Mouse (Mus musculus) granulocyte monocyte progenitor cell, adult 5-6 weeks (primary cell): ENCODE results near the gene Usp39. TPM values are rescaled to one million over a fixed set of nuclear protein-coding genes. Genes with fewer than 3 reads are reported as not detected.

Source experiments
- ATAC-seq: replicated peaks from 2 replicates; pipeline ENCODE4 v1.8.0; 2016; ENCODE audit warnings: mild to moderate bottlenecking, moderate TSS enrichment, inconsistent platforms; ENCODE audit not compliant: poor library complexity, severe bottlenecking
- total RNA-seq, 2 experiments: library from RNA; stranded (forward) in 1 of 2; stranded (reverse) in 1 of 2; fragments of 200-712, 200-1000 nt in 1 of 2; fragments of >200 nt in 1 of 2; fragmentation: Nextera tagmentation in 1 of 2; gene quantifications; 2 replicates each; pipeline ENCODE4 v1.2.3; 2014 to 2017

The Usp39 gene
- total RNA-seq, 2 experiments from 2014 or later: 71.8 to 104 TPM

GRCm38 (mm10) chr6:72315384-72315783 is 29.6 kb downstream of the Usp39 start:
- ATAC-seq: no peak

- ATAC-seq: no peak
These were observed 31.7 kb downstream of the Usp39 start for GRCm38 (mm10) chr6:72313124-72313867.

- no peak for ATAC-seq
These were observed 32.8 kb downstream of the Usp39 start for GRCm38 (mm10) chr6:72312198-72312597.

GRCm38 (mm10) chr6:72303510-72303909 is 41.5 kb downstream of the Usp39 start:
- no peak for ATAC-seq

- no peak for ATAC-seq
These were observed 42.5 kb downstream of the Usp39 start for GRCm38 (mm10) chr6:72302349-72302925.

GRCm38 (mm10) chr6:72297825-72298224 is 47.2 kb downstream of the Usp39 start:
- ATAC-seq: no peak

GRCm38 (mm10) chr6:72292972-72293651 is 51.9 kb downstream of the Usp39 start:
- no peak for ATAC-seq

GRCm38 (mm10) chr6:72289484-72289883 is 55.5 kb downstream of the Usp39 start:
- no peak for ATAC-seq

GRCm38 (mm10) chr6:72283914-72284313 is 61.1 kb downstream of the Usp39 start:
- ATAC-seq: peak; percentile 58

GRCm38 (mm10) chr6:72280410-72280998 is 64.5 kb downstream of the Usp39 start:
- ATAC-seq: no peak; the same call in 1 of the 2 replicates

GRCm38 (mm10) chr6:72279505-72279904 is 65.5 kb downstream of the Usp39 start:
- no peak for ATAC-seq

GRCm38 (mm10) chr6:72278835-72279234 is 66.1 kb downstream of the Usp39 start:
- no peak for ATAC-seq

- ATAC-seq: no peak
These were observed 67.3 kb downstream of the Usp39 start for GRCm38 (mm10) chr6:72277508-72278166.

- ATAC-seq: no peak
These were observed 68.0 kb downstream of the Usp39 start for GRCm38 (mm10) chr6:72276972-72277441.

GRCm38 (mm10) chr6:72276141-72276540 is 68.8 kb downstream of the Usp39 start:
- no peak for ATAC-seq

- peak; percentile 60 for ATAC-seq
These were observed 69.5 kb downstream of the Usp39 start for GRCm38 (mm10) chr6:72275527-72275926.

- ATAC-seq: no peak
These were observed 71.8 kb downstream of the Usp39 start for GRCm38 (mm10) chr6:72273153-72273552.

- ATAC-seq: 0 out of 2 replicates have a peak, but pooled peaks have one; percentile 31
These were observed 72.8 kb downstream of the Usp39 start for GRCm38 (mm10) chr6:72272161-72272696.

- ATAC-seq: no peak
These were observed 73.9 kb downstream of the Usp39 start for GRCm38 (mm10) chr6:72270952-72271519.

GRCm38 (mm10) chr6:72270258-72270657 is 74.7 kb downstream of the Usp39 start:
- no peak for ATAC-seq
